Mouse (Mus musculus) kidney, adult 2 months (tissue): ENCODE data around the gene Arl3. TPM values are rescaled to one million over a fixed set of nuclear protein-coding genes. Genes with fewer than 3 reads are reported as not detected.

Experiments used
- DNase-seq: peaks from one replicate; pipeline ENCODE4 v3.0.0; 2021
- H3K27ac ChIP-seq: fragments of 200-500 bp; 2 replicates; pipeline ENCODE4 v1.5.1; 2012; ENCODE audit warnings: low read depth, low read length, control low read depth, inconsistent platforms; ENCODE audit not compliant: insufficient read depth
- H3K27me3 ChIP-seq: fragments of 200-500 bp; replicated peaks from 2 replicates; pipeline ENCODE4 v1.6.1; 2012; ENCODE audit warnings: mild to moderate bottlenecking, moderate library complexity, low read length, inconsistent platforms; ENCODE audit not compliant: control insufficient read depth, insufficient read depth
- H3K36me3 ChIP-seq: fragments of 200-500 bp; 2 replicates; pipeline ENCODE4 v1.6.1; 2012; ENCODE audit warnings: mild to moderate bottlenecking, moderate library complexity, low read length, inconsistent platforms; ENCODE audit not compliant: control insufficient read depth, insufficient read depth
- H3K4me1 ChIP-seq: fragments of 200-500 bp; 2 replicates; pipeline ENCODE4 v1.6.1; 2011; ENCODE audit warnings: low read length; ENCODE audit not compliant: control insufficient read depth, insufficient read depth
- H3K4me3 ChIP-seq: fragments of 200-500 bp; 2 replicates; pipeline ENCODE4 v1.5.1; 2011; ENCODE audit warnings: mild to moderate bottlenecking, low read depth, low read length, control low read depth; ENCODE audit not compliant: insufficient read depth
- CTCF ChIP-seq: fragments of 200-500 bp; conservative IDR thresholded peaks from 2 replicates; pipeline ENCODE4 v1.5.1; 2011; ENCODE audit warnings: low read depth, mild to moderate bottlenecking, control low read depth, low read length, moderate library complexity, mixed read lengths; ENCODE audit not compliant: insufficient read depth, insufficient read length
- POLR2A ChIP-seq: fragments of 200-500 bp; IDR thresholded peaks from one replicate; pipeline ENCODE4 v1.6.1; 2011; ENCODE audit warnings: low read depth, low read length, control low read depth
- WGBS: fragments of 180-500 bp; shearing (Covaris S2); methylation state at CpG from one replicate; pipeline ENCODE4 v1.1.7; 2018; 5-methylcytosine and 5-hydroxymethylcytosine counted together
- polyA plus RNA-seq: library from polyadenylated mRNA; depleted of rRNA; stranded (reverse); fragments of >200 nt; gene quantifications from 2 replicates; pipeline ENCODE4 v1.2.3, GENCODE M21; 2012

Arl3 gene
- polyA plus RNA-seq, 1 experiment, result 62.8 TPM

DNA sequence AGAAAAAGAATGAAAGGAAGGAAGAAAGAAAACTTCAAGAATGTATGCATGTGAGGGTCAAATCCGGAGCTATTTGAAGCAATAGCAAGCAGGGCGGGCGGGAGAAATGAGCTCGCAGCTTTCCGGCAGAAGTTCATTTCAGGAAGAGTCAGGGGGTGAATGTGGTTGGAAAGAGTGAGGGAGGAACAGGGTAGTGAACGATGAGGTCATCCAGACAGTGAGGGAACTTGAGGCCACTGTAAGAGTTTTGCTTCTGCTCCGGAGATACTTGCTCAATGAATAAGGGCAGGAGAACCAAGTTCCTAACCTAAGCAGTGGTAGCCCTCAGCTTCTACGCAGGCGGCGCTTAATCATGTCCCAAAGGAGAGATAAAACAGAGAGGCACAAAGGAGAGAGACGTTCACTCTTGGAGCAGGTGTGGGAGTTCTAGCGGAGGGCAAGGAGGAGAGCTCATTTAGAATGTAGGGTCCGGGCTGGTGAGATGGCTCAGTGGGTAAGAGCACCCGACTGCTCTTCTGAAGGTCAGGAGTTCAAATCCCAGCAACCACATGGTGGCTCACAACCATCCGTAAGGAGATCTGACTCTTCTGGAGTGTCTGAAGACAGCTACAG, 50.5 kb downstream of the Arl3 start:
- H3K36me3 ChIP-seq, result no peaks in the 10 kb centered on the region
- H3K27me3 ChIP-seq, result no peaks in the 10 kb centered on the region
- TF ChIP-seq CTCF, result no peak
- no peak for TF ChIP-seq POLR2A
- WGBS, result 44% methylated on average over 15 of the region's 15 CpGs
- H3K4me3 ChIP-seq, result no peak overlapping the region
- DNase-seq, result no peak
- H3K27ac ChIP-seq, result no peak overlapping the region
- H3K4me1 ChIP-seq, result peaks cover 41% of the 10 kb centered on the region

DNA sequence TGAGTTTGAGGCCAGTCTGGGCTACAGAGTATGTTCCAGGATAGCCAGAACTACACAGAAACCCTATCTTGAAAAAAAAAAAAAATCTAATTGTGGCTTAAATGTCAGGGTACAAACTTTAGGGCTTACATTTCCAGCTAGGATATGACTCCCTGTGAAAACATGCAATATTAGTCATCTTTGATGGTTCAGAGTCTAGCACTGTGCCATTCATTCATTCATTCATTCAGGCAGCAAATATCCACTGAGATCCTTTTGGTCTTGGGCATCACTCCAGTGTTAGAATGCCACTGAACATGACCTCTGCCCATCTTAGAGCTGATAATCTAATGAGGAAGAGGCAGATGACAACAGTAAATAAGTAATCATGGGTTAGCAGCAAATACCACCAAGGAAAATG, 51.3 kb downstream of the Arl3 start:
- TF ChIP-seq CTCF, result no peak
- no peak for TF ChIP-seq POLR2A
- no peak for DNase-seq
- Histone ChIP-seq H3K36me3 (no peaks in the 10 kb centered on the region), H3K4me1 (peaks cover 46% of the 10 kb centered on the region), H3K4me3 (no peak overlapping the region), H3K27ac (no peak overlapping the region), H3K27me3 (no peaks in the 10 kb centered on the region)

DNA sequence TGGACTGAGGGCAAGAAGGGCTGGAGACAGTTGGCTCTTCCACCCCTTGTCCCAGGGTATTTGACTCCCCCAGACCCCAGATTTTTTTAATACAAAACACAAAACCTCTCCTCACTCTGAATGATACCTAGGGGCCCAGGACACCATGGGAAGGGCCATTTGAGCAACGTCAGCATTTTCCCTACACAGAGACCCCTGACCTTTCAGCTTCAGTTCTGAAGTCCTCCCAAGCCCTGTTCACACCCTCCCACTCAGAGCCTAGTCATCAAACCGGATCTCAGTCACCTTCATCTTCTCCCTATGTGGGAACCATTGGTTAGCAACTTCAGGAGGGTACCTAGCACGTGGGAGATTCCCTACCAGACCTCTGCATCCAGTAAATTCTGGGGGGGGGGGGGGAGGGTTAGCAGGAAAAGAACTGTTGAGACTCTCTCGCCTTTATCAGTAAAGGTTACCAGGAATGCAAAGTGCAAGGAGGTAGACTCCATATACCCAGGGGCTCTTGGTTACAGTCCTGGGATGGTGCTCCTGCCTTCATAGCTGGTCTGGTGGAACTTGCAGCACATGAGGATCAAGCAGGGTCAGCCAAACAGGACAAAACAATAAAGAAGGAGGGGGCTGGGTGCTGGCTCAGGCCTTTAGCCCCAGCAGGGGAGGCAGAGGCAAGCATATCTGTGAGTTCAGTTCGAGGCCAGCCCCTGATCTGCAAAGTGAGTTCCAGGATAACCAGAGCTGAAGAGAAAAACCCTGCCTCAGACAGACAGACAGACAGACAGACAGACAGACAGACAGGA, 54.0 kb downstream of the Arl3 start:
- no peak for TF ChIP-seq CTCF
- no peak for TF ChIP-seq POLR2A
- 29% methylated on average over 5 of the region's 5 CpGs for WGBS
- H3K4me3 ChIP-seq, result no peak overlapping the region
- 0 out of 2 replicates have a peak, but pooled peaks cover 4% of the 10 kb centered on the region for H3K36me3 ChIP-seq
- no peak overlapping the region for H3K27ac ChIP-seq
- H3K27me3 ChIP-seq, result no peaks in the 10 kb centered on the region
- H3K4me1 ChIP-seq, result peaks cover 27% of the 10 kb centered on the region
- no peak for DNase-seq

DNA sequence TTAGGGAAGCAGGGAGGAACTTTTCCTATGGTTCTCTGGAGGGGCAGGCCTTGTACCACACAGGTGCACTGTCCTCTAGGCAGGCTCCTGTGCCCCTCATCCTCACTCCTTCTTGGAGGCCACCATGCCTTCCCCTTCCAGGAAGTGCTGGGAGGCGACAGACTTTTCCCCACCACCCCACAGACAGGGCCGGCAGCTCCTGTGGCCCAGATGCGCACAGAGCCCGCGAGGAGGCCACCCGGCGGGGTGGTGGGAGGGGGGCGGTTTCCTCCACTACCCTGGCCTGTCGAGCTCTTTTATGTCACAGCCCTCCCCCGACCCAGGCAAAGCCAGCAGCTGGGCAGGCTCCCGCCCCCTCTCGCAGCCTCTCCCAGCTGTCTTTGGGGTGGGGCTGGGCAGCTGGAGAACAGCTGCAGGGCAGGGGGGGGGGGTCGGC, 54.6 kb downstream of the Arl3 start:
- no peak for DNase-seq
- H3K4me3 ChIP-seq, result no peak overlapping the region
- WGBS, result 9% methylated on average over 13 of the region's 13 CpGs
- TF ChIP-seq CTCF, result no peak
- no peak for TF ChIP-seq POLR2A
- peaks cover 20% of the 10 kb centered on the region for H3K4me1 ChIP-seq
- no peaks in the 10 kb centered on the region for H3K27me3 ChIP-seq
- no peak overlapping the region for H3K27ac ChIP-seq
- 0 out of 2 replicates have a peak, but pooled peaks cover 4% of the 10 kb centered on the region for H3K36me3 ChIP-seq

DNA sequence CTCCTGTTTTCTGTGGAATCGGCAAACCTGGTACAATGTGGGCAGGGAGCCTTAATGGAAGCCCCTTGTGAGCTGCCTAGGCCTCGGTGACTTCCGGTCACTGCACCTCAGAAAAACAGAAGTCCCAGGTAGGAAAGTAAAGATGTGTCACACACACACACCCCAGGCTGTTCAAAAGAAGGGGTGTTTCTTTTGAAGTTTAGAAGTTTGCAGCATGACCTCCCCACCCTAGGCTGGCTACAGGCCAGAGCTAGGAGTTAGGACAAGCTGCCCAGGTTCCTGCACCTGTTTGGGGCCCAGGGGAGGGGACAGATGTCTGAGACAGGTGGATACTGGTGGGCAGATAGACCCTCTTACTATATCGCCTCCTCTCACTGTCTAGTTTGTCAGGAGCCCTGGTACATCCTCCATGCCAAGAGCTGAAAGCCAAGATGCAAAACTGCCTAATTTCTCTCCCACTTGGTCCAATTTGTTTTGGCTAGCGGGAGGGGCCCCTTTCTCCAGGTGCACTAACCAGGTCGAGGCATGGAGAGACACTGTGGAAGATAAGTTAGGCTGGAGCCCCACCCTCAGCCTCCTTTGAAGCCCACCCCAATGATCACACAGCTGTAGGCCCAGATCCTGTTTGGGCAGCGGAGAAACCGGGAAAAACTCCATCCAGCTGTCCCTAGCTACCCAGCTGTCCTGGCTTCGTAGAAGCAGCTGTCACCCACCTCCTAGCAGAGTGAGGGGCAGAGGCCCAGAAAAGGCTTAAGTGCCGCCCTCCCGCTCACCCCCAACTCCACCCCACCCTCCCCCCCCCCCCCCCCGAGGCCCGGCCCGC, 55.3 kb downstream of the Arl3 start:
- no peak for TF ChIP-seq CTCF
- no peak for TF ChIP-seq POLR2A
- DNase-seq, result no peak
- H3K36me3 ChIP-seq, result 0 out of 2 replicates have a peak, but pooled peaks cover 4% of the 10 kb centered on the region
- no peak overlapping the region for H3K4me3 ChIP-seq
- H3K27ac ChIP-seq, result peak overlapping the region; percentile 47
- H3K4me1 ChIP-seq, result peaks cover 17% of the 10 kb centered on the region
- WGBS, result 40% methylated on average over 11 of the region's 14 CpGs
- no peaks in the 10 kb centered on the region for H3K27me3 ChIP-seq

DNA sequence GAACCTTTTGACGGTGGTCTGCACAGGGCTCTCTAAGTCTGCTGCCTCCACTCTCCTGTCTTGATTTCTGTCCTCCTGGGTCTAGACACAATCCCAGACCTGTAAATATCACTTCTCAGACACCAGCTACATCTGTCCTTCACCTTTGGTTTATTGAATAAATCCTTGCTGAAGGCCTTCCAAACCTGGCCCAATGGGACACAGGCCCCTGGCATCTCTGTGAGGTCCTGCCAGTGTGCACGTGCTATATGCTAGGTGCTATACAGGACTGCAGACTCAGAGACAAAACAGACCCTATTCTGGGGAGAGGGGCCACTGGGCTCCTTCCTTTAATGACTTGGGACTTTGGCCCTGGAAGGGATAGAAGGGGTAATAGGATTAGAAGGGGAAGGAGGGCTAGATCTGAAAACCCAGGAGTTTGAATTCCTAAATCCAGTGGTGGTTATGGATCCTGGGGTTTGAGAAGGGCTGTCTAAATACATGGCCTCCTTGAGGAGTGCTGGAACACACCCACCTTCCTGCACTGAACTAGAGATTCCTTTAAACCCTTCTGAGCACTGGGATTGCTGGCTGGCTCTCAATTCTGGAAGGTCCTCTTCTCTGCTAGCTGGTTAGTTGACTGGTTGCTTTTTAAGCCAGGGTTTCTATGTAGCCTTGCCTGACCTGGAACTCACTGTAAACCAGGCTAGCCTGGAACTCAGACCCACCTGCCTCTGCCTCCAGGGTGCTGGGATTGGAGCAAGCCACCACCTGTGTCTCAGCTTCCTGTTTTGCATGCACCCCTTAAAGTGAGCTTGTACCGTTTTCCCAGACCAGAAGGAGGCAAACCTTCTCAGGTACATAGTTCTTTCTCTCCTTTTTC, 56.1 kb downstream of the Arl3 start:
- 0 out of 2 replicates have a peak, but pooled peaks cover 6% of the 10 kb centered on the region for H3K36me3 ChIP-seq
- peak overlapping the region; percentile 47 for H3K27ac ChIP-seq
- no peak overlapping the region for H3K4me3 ChIP-seq
- H3K27me3 ChIP-seq, result no peaks in the 10 kb centered on the region
- H3K4me1 ChIP-seq, result peaks cover 17% of the 10 kb centered on the region
- WGBS, result 69% methylated on average over 3 of the region's 3 CpGs
- no peak for DNase-seq
- TF ChIP-seq CTCF, result no peak
